Mouse (Mus musculus) intestine, embryonic 14.5 days (tissue): ENCODE data around the gene Poldip3. TPM values are rescaled to one million over a fixed set of nuclear protein-coding genes. Genes with fewer than 3 reads are reported as not detected.
"Not testable (repeated sequence)": the region's sequence is repeated elsewhere in the genome, so short reads cannot be mapped to it uniquely, and the experiment has no call there.

Experiments used
- ATAC-seq: fragments of 200-750 bp; cut with Nextera tagmentation; replicated peaks from 2 replicates; pipeline ENCODE4 v1.8.0; 2017; ENCODE audit warnings: low read depth, moderate number of reproducible peaks, moderate TSS enrichment, moderate library complexity; ENCODE audit not compliant: low FRiP score, low TSS enrichment
- DNase-seq: peaks from one replicate; pipeline ENCODE4 v3.0.0-alpha.2; 2018; ENCODE audit warnings: low spot score
- H3K27ac ChIP-seq: fragments of 300-500 bp; sonication (generic); 2 replicates; pipeline ENCODE4 v1.5.1; 2014; ENCODE audit warnings: low read depth, mild to moderate bottlenecking, control low read depth
- H3K27me3 ChIP-seq: fragments of 300-500 bp; sonication (generic); replicated peaks from 2 replicates; pipeline ENCODE4 v1.6.1; 2014; ENCODE audit warnings: low read length, control low read depth; ENCODE audit not compliant: control insufficient read depth, insufficient read depth
- H3K36me3 ChIP-seq: fragments of 300-500 bp; sonication (generic); 2 replicates; pipeline ENCODE4 v1.6.1; 2014; ENCODE audit warnings: low read length, control low read depth; ENCODE audit not compliant: control insufficient read depth, insufficient read depth
- H3K4me1 ChIP-seq: fragments of 300-500 bp; sonication (generic); replicated peaks from 2 replicates; pipeline ENCODE4 v1.6.1; 2014; ENCODE audit warnings: low read length, control low read depth, mixed read lengths; ENCODE audit not compliant: control insufficient read depth, insufficient read depth
- H3K4me2 ChIP-seq: fragments of 300-500 bp; sonication (generic); 2 replicates; pipeline ENCODE4 v1.6.1; 2014; ENCODE audit warnings: low read length
- H3K4me3 ChIP-seq: fragments of 300-500 bp; sonication (generic); 2 replicates; pipeline ENCODE4 v1.5.1; 2014; ENCODE audit warnings: low read depth, low read length, control low read depth, mixed read lengths
- H3K9ac ChIP-seq: fragments of 300-500 bp; sonication (generic); 2 replicates; pipeline ENCODE4 v1.6.1; 2014; ENCODE audit warnings: mild to moderate bottlenecking, low read length
- H3K9me3 ChIP-seq: fragments of 300-500 bp; sonication (generic); 2 replicates; pipeline ENCODE4 v1.6.1; 2016; ENCODE audit warnings: low read length, control low read depth; ENCODE audit not compliant: control insufficient read depth
- WGBS: fragments of 180-500 bp; shearing (Covaris S2); extraction: QIAGEN DNeasy Blood & Tissue Kit; methylation state at CpG from one replicate; pipeline ENCODE4 v1.1.7; 2014; 5-methylcytosine and 5-hydroxymethylcytosine counted together
- polyA plus RNA-seq: library from polyadenylated mRNA; unstranded; fragments of >200 nt; fragmentation: Nextera tagmentation; extraction: Ambion mirVana; gene quantifications from 2 replicates; pipeline ENCODE4 v1.2.1, GENCODE M21; 2014

Poldip3 gene
- polyA plus RNA-seq, 1 experiment from 2014 or later = 145 TPM

- Histone ChIP-seq H3K9me3 (no peaks in the 10 kb centered on the region), H3K4me1 (peaks cover 8% of the 10 kb centered on the region), H3K4me2 (peak overlapping the region; percentile 90), H3K27ac (peak overlapping the region; percentile 95), H3K36me3 (peaks cover 18% of the 10 kb centered on the region), H3K27me3 (no peaks in the 10 kb centered on the region), H3K4me3 (peak overlapping the region; percentile 83), H3K9ac (peak overlapping the region; percentile 95)
- DNase-seq = no peak
- under 1% methylated on average over 39 of the region's 41 CpGs for WGBS
- peak; percentile 85 for ATAC-seq
Measured at GRCm38 (mm10) chr15:83148801-83149195, 386 bp downstream of the Poldip3 start.

DNA sequence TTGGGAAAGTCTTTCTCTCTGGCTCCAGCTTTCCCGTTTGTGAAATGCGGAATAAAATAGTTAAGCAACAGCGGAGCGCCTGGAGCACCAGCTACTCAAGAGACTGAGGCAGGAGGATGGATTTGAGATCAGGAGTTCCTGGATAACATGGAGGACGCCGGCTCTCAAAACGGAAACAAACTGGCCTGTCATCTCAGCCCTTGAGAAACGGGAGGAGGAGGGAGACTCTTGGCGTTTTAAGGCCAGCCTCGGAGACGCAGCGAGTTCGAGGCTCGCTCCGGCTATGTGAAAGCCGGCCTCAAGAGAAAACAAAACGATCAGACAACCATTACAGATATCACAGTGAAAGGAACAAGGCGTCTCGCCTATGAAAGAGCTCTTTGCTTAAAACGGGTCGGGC lies 789 bp downstream of the Poldip3 start:
- DNase-seq (peak; percentile 59), ATAC-seq (no peak)
- no peaks in the 10 kb centered on the region for H3K27me3 ChIP-seq
- WGBS = 3% methylated on average over 21 of the region's 21 CpGs
- peaks cover 14% of the 10 kb centered on the region for H3K36me3 ChIP-seq
- H3K9me3 ChIP-seq = no peaks in the 10 kb centered on the region
- H3K9ac ChIP-seq = peak overlapping the region; percentile 95
- H3K4me2 ChIP-seq = peak overlapping the region; percentile 90
- peak overlapping the region; percentile 95 for H3K27ac ChIP-seq
- H3K4me3 ChIP-seq = peak overlapping the region; percentile 83
- H3K4me1 ChIP-seq = peaks cover 9% of the 10 kb centered on the region

GRCm38 (mm10) chr15:83145541-83145940 lies 3.6 kb downstream of the Poldip3 start:
- whole genome bisulfite sequencing = 90% methylated on average over 6 of the region's 6 CpGs
- no peaks in the 10 kb centered on the region for H3K27me3 ChIP-seq
- no peak overlapping the region for H3K27ac ChIP-seq
- no peak overlapping the region for H3K9ac ChIP-seq
- no peak for ATAC-seq
- no peak overlapping the region for H3K4me2 ChIP-seq
- H3K9me3 ChIP-seq = no peaks in the 10 kb centered on the region
- peaks cover 19% of the 10 kb centered on the region for H3K4me1 ChIP-seq
- no peak for DNase-seq
- H3K4me3 ChIP-seq = no peak overlapping the region
- H3K36me3 ChIP-seq = peaks cover 18% of the 10 kb centered on the region

DNA sequence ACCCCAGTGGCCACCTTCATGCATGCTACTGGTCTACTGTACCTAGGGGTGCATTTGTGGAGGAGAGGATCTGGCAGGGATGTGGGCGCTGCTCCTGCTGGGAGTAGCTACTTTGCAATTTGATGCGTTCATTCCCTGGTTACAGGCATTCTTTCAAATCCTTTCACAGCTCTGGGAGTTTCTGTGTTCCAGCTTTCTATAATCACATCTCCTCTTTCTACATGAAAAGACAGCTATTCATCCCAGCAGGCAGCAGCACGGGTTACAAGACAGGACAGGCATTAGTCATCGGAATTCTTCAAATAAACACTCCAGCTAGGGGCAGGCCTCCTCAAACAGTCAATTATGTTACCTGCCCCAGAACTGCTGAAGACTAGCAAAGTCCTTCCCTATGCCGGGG lies 6.3 kb downstream of the Poldip3 start:
- DNase-seq (no peak), ATAC-seq (no peak)

GRCm38 (mm10) chr15:83135654-83136053 lies 13.5 kb downstream of the Poldip3 start:
- ATAC-seq = no peak
- WGBS = 75% methylated on average over 2 of the region's 2 CpGs
- Histone ChIP-seq H3K9me3 (no peaks in the 10 kb centered on the region), H3K36me3 (peaks cover 77% of the 10 kb centered on the region), H3K27ac (no peak overlapping the region), H3K4me1 (no peaks in the 10 kb centered on the region), H3K9ac (no peak overlapping the region), H3K4me2 (no peak overlapping the region), H3K27me3 (no peaks in the 10 kb centered on the region), H3K4me3 (no peak overlapping the region)
- no peak for DNase-seq

More for the DNA sequence above, 6.3 kb downstream of the Poldip3 start:
- Histone ChIP-seq H3K4me2 (no peak overlapping the region), H3K27me3 (no peaks in the 10 kb centered on the region), H3K4me3 (no peak overlapping the region), H3K9ac (no peak overlapping the region), H3K36me3 (peaks cover 25% of the 10 kb centered on the region), H3K4me1 (peaks cover 13% of the 10 kb centered on the region), H3K27ac (no peak overlapping the region), H3K9me3 (no peaks in the 10 kb centered on the region)
- 28% methylated on average over 5 of the region's 5 CpGs for WGBS

GRCm38 (mm10) chr15:83134671-83135070 lies 14.5 kb downstream of the Poldip3 start:
- ATAC-seq (no peak), DNase-seq (no peak)
- Histone ChIP-seq H3K27ac (no peak overlapping the region), H3K4me2 (no peak overlapping the region), H3K9ac (no peak overlapping the region), H3K4me3 (no peak overlapping the region), H3K27me3 (no peaks in the 10 kb centered on the region), H3K4me1 (no peaks in the 10 kb centered on the region), H3K9me3 (no peaks in the 10 kb centered on the region), H3K36me3 (peaks cover 87% of the 10 kb centered on the region)
- WGBS = 91% methylated on average over 6 of the region's 6 CpGs

DNA sequence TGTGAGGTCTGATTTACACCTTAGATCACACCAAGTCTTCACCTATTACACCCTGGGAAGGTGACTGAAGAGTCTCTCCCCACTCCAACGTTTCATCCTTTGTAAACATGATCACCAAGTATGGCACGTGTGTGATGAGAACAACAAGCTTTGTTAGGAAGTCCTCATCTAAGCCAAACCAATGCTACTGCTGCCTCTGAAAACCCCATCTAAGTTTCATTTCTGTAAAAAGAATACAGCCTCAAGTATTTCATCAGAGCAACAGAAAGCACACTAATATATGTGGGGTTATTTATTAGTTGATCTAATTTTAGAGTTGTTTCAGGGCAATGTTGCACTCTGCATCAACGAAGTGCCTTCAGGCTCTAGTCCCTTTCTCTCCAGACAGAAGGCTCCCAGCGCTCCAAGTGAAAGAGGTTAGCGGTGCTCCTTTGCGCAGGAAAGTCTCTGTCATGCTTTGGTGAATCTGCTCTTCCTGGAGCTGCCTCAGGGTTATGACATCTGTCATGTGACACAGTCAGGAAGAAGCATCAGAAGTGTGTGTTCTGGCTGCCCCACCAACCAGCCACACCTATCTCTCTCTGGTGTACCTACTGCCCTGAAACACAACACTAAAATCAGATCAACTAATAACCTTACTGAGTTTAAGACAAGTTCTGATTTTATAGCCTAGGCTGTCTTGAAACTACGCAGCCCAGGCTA lies 19.5 kb downstream of the Poldip3 start:
- H3K4me1 ChIP-seq = no peaks in the 10 kb centered on the region
- peaks cover 93% of the 10 kb centered on the region for H3K36me3 ChIP-seq
- no peaks in the 10 kb centered on the region for H3K27me3 ChIP-seq
- no peaks in the 10 kb centered on the region for H3K9me3 ChIP-seq
- 86% methylated on average over 7 of the region's 7 CpGs for WGBS
- no peak overlapping the region for H3K4me3 ChIP-seq
- DNase-seq (no peak), ATAC-seq (no peak)
- no peak overlapping the region for H3K27ac ChIP-seq
- no peak overlapping the region for H3K4me2 ChIP-seq
- no peak overlapping the region for H3K9ac ChIP-seq

DNA sequence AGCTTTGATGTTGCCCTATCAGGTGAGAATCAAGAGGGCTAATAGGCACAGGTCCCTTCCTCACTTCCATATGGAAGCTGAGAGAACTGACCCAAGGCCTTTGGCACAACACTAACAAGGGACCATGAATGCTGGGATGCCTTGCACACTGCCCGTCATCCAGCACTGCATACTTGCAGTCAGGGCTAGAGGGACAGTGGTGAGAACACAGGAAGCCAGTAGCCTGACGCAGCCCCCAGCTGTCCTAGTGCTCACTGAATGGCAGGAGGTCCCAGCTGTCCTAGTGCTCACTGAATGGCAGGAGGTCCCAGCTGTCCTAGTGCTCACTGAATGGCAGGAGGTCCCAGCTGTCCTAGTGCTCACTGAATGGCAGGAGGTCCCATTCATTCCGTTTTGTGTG lies 22.1 kb downstream of the Poldip3 start:
- WGBS = 76% methylated on average over 3 of the region's 3 CpGs
- not testable (repeated sequence) for H3K27ac ChIP-seq, H3K9me3 ChIP-seq, ATAC-seq, H3K4me1 ChIP-seq, H3K27me3 ChIP-seq, H3K9ac ChIP-seq, DNase-seq, H3K4me2 ChIP-seq, H3K4me3 ChIP-seq
- peaks cover 69% of the 10 kb centered on the region for H3K36me3 ChIP-seq

- H3K9me3 ChIP-seq = no peaks in the 10 kb centered on the region
- WGBS = 94% methylated on average over 9 of the region's 9 CpGs
- DNase-seq (no peak), ATAC-seq (no peak)
- no peaks in the 10 kb centered on the region for H3K27me3 ChIP-seq
- no peak overlapping the region for H3K9ac ChIP-seq
- H3K36me3 ChIP-seq = peaks cover 65% of the 10 kb centered on the region
- H3K4me2 ChIP-seq = no peak overlapping the region
- no peak overlapping the region for H3K27ac ChIP-seq
- no peak overlapping the region for H3K4me3 ChIP-seq
- H3K4me1 ChIP-seq = peaks cover 1% of the 10 kb centered on the region; the same call in 1 of the 2 replicates
Measured at GRCm38 (mm10) chr15:83126582-83126981, 22.6 kb downstream of the Poldip3 start.
